Mouse (Mus musculus) ovary, postnatal 14 days (tissue): Measurements from ENCODE around the gene Mrps18a.

Experiments
- DNase-seq: peaks from one replicate; pipeline ENCODE4 v3.0.0; 2022; ENCODE audit warnings: low spot score

The Mrps18a gene

GRCm38 (mm10) chr17:46143578-46144423, 33.0 kb downstream of the Mrps18a start, which contains the start of gene Rsph9:
Rsph9 (minus strand) TSS chr17:46144216.
- DNase-seq, result peak; percentile 65

GRCm38 (mm10) chr17:46152847-46153782, 42.3 kb downstream of the Mrps18a start, which contains the start of gene Mad2l1bp:
Mad2l1bp (minus strand) TSS chr17:46153553.
- peak; percentile 76 for DNase-seq

- no peak for DNase-seq
Measured at GRCm38 (mm10) chr17:46154336-46154735, 43.5 kb downstream of the Mrps18a start.

GRCm38 (mm10) chr17:46156680-46157079, 45.9 kb downstream of the Mrps18a start:
- DNase-seq, result no peak

- DNase-seq, result no peak
Measured at GRCm38 (mm10) chr17:46157131-46157530, 46.3 kb downstream of the Mrps18a start.

GRCm38 (mm10) chr17:46159236-46159635, 48.5 kb downstream of the Mrps18a start:
- DNase-seq, result no peak

GRCm38 (mm10) chr17:46160090-46160662, 49.4 kb downstream of the Mrps18a start:
- peak; percentile 88 for DNase-seq

- peak; percentile 84 for DNase-seq
Measured at GRCm38 (mm10) chr17:46160686-46161085, 49.9 kb downstream of the Mrps18a start, which contains the start of gene Gtpbp2. Gtpbp2 (plus strand) TSS chr17:46161032.

- DNase-seq, result no peak
Measured at GRCm38 (mm10) chr17:46161179-46161578, 50.4 kb downstream of the Mrps18a start.

GRCm38 (mm10) chr17:46161710-46162109, 50.9 kb downstream of the Mrps18a start:
- DNase-seq, result no peak

GRCm38 (mm10) chr17:46162551-46162950, 51.8 kb downstream of the Mrps18a start:
- no peak for DNase-seq

- no peak for DNase-seq
Measured at GRCm38 (mm10) chr17:46162951-46163421, 52.2 kb downstream of the Mrps18a start.

GRCm38 (mm10) chr17:46164301-46164700, 53.5 kb downstream of the Mrps18a start:
- DNase-seq, result no peak

- no peak for DNase-seq
Measured at GRCm38 (mm10) chr17:46164791-46165190, 54.0 kb downstream of the Mrps18a start.

GRCm38 (mm10) chr17:46165460-46165859, 54.7 kb downstream of the Mrps18a start:
- no peak for DNase-seq

GRCm38 (mm10) chr17:46166270-46166669, 55.5 kb downstream of the Mrps18a start:
- DNase-seq, result no peak

GRCm38 (mm10) chr17:46167014-46167413, 56.2 kb downstream of the Mrps18a start:
- no peak for DNase-seq

GRCm38 (mm10) chr17:46168318-46168717, 57.5 kb downstream of the Mrps18a start:
- no peak for DNase-seq

GRCm38 (mm10) chr17:46168768-46169167, 58.0 kb downstream of the Mrps18a start:
- DNase-seq, result no peak

- no peak for DNase-seq
Measured at GRCm38 (mm10) chr17:46170538-46170937, 59.8 kb downstream of the Mrps18a start.
